Mouse (Mus musculus) v-Abl transformed pro-B cells (cell line): ENCODE measurements around the gene Heatr3.

Experiments
- in situ Hi-C, 2 experiments: fragments of 400-800 bp; cut with MboI; formaldehyde crosslinking; loops; one replicate each; pipeline ENCODE4 v1.15.1; 2025; ENCODE audit not compliant: unreplicated experiment in 2 of 2

Heatr3 gene

GRCm38 (mm10) chr8:88137748-88138484, at the start of gene Heatr3:
Heatr3 (plus strand) TSS chr8:88137855.
- in situ Hi-C loops, result loop anchor here (25.0 kb wide), 3 partner anchors 224 to 1201 kb away; partner anchors contain the start of gene Brd7 (in 1 of the 2)

GRCm38 (mm10) chr8:88088006-88088405, 49.6 kb upstream of the Heatr3 start:
- in situ Hi-C loops, result no loop called here

- in situ Hi-C loops, result no loop called here
Measured at GRCm38 (mm10) chr8:88091661-88092060, 46.0 kb upstream of the Heatr3 start.

DNA sequence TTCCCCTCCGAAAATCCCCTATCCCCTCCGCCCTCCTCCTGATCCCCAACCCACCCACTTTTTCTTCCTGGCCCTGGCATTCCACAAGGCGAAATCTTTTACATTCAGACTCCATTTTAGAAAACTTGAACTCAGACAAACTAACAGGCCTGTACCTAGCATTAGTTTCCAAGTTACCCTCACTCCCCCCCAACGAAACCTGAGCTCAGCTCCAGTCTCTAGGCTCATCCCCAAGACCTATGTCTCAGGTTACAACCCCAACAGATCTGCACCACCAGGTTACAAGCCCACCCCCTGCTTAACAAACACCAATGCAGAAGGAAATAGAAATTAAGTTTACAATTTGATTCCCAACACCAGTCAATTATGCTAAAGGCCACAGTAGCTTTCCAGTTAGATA, 44.3 kb upstream of the Heatr3 start:
- in situ Hi-C loops, result no loop called here

GRCm38 (mm10) chr8:88098856-88099255, 38.8 kb upstream of the Heatr3 start:
- in situ Hi-C loops, result loop anchor here in 1 of 2 experiments (5.0 kb wide), 1 partner anchor 63 kb away; no protein-coding TSS in a partner anchor

- in situ Hi-C loops, result loop anchor here in 1 of 2 experiments (5.0 kb wide), 1 partner anchor 63 kb away; no protein-coding TSS in a partner anchor
Measured at GRCm38 (mm10) chr8:88099526-88099925, 38.1 kb upstream of the Heatr3 start.

DNA sequence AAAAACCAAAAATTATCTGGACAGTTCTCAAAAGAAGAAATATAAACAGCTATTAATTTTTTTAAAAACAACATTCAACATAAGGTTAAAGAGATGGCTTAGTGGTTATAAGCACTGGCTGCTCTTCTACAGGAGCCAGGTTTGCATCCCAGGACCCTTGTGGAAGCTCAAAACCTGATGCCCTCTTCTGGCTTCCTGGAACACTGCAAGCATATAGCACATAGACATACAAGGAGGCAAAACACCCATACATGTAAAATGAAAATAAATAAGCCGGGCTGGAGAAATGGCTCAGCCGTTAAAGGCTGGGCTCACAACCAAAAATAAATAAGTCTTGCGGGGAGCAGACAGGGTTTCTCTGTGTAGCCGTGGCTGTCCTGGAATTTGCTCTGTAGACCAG, 28.4 kb upstream of the Heatr3 start:
- in situ Hi-C loops, result loop anchor here (10.0 to 25.0 kb wide), 2 partner anchors 136 to 503 kb away; no protein-coding TSS in a partner anchor

DNA sequence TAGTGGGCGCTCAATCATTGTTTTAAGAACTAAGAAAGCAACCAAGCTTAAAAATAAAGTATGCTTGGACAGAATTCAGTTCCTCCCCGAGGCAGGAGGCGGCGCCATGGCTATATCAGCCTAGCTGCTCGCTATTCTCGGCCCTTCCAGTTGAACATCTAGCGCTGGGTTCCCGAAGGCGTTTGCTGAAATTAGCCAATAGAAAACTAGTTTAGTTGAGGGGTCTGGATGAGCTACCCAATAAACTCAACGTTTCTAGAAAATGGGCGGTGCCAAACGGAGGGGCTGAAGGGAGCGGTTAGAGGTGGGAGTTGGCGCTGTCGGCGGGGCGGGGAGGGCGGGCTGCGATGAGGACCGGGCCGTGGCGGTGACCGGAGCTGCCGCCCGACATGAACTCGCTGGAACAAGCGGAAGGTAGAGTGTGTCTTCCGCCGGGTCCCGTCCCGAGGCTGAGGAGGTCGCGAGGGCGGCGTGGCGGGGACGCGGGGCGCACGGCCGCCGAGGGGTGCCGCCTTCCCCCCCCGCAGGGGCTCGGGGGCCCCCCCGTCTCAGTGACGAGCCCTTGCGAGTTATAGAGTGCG, 19.1 kb upstream of the Heatr3 start, which contains the start of gene Cnep1r1:
Gene Cnep1r1, plus strand, starts transcription at position 314 of the 581 bp plus-strand sequence.
- in situ Hi-C loops, result loop anchor here (5.0 to 25.0 kb wide), 3 partner anchors 44 to 494 kb away; no protein-coding TSS in a partner anchor

DNA sequence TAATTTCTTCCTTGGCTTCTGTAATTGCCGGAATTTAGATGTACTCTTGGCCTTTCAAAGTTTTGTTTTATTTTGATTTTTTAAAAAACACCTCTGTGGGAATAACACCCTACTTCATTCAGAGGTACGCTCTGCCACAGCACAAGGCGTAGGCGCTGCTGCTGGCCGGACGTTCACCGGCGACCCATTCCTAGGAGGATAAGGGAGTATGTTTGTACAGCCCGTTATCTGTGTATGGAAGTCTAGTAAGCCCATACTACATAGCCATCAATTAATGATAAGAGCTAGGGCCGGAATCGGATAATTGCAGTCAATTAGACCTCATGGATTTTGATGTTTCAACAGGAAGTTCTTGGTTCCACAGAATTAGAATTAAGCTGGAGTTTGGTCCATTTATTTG, 18.6 kb upstream of the Heatr3 start:
- in situ Hi-C loops, result loop anchor here (5.0 to 25.0 kb wide), 3 partner anchors 43 to 493 kb away; no protein-coding TSS in a partner anchor

DNA sequence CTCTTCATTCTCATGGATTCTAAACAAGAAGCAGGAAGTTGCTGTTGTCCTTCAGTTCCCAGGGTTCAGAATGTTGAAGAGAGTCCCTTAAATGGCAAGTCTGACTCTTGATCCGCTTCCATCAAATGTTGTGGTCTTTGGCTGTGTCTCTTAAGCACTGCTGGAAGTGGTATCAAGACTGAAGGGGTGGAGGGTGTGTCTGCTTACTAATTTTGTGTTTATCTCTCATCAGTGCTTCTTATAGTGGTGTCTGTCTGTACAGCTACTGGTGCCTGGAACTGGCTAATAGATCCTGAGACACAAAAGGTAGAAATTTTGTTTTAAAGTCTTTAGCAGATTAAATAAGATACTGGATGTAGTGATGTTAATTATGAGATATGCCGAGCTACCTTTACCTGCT, 12.8 kb upstream of the Heatr3 start:
- in situ Hi-C loops, result loop anchor here (5.0 to 25.0 kb wide), 5 partner anchors 112 to 1188 kb away; partner anchors contain the start of gene Brd7 (in 1 of the 2)

DNA sequence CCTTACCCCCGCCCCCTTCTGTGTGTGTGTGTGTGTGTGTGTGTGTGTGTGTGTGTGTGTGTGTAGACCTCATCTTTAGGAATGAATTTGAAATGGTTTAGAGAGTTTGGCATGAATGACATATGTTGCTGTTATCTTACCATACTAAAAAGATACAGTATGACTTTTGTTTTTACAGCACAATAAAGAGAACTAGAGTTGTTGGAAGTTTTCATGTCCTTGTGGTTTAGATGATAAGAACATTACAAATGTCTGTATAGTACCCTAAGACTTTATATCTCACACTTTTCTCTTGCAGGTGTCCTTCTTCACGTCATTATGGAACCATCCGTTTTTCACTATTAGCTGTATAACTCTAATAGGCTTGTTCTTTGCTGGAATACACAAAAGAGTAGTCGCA, 8.3 kb upstream of the Heatr3 start:
- in situ Hi-C loops, result loop anchor here (25.0 kb wide), 3 partner anchors 233 to 1192 kb away; partner anchors contain the start of gene Brd7 (in 1 of the 2)

GRCm38 (mm10) chr8:88130754-88131317, 6.8 kb upstream of the Heatr3 start:
- in situ Hi-C loops, result loop anchor here (25.0 kb wide), 3 partner anchors 231 to 1194 kb away; partner anchors contain the start of gene Brd7 (in 1 of the 2)

DNA sequence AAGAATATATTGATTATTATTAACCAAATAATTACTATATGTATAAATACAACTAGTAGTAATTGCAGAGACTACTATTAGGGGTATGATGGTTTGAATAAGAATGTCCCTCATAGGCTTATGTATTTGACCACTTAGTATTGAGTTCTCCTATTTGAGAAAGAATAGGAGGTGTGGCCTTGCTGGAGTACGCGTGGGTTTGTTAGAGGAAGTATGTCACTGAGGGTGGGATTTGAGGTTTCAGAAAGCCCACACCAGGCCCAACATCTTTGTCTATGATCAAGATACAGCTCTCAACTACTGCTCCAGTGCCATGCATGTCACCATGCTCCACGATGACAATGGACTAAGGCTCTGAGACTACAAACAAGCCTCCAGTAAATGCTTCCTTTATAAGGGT, 1.6 kb downstream of the Heatr3 start:
- in situ Hi-C loops, result loop anchor here (25.0 kb wide), 3 partner anchors 223 to 1202 kb away; partner anchors contain the start of gene Brd7 (in 1 of the 2)

DNA sequence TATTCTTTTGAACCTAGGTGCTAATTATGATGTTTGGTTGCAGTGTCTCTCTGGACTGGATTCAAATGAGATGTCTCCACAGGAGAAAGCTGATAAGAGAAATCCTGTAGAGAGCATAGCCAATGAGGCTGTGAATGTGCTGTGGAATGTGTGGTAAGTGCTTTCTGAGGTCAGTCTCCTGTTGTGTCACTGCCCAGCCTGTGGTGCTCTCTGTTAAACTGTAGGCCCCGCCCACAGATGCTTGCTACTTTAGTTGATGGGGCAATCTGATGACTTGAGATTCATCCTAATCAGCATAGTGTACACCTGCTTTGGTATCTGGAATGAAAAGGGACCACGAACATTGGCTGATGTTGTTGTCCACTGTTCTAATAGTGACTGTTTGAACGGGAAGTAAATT, 4.0 kb downstream of the Heatr3 start:
- in situ Hi-C loops, result loop anchor here (25.0 kb wide), 3 partner anchors 221 to 1204 kb away; partner anchors contain the start of gene Brd7 (in 1 of the 2)

DNA sequence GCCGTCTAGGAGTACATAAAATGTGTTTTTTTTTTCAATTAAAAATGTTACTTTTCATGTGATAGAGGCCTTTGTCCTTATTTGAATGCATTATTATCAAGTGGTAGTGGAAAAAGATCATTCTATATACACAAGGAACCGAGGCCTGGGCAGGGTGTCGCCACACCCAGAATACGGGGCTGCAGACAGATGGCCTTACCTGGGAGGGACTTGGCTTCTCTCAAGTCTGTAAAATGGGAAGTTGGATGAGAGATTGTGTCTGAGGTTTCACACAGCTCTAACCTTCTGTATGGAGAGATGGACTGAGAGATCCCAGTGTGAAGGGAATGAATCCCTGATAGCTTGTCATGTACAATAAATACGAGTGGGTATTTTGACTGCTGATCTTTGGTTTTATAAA, 6.4 kb downstream of the Heatr3 start:
- in situ Hi-C loops, result loop anchor here (25.0 kb wide), 3 partner anchors 218 to 1207 kb away; partner anchors contain the start of gene Brd7 (in 1 of the 2)

DNA sequence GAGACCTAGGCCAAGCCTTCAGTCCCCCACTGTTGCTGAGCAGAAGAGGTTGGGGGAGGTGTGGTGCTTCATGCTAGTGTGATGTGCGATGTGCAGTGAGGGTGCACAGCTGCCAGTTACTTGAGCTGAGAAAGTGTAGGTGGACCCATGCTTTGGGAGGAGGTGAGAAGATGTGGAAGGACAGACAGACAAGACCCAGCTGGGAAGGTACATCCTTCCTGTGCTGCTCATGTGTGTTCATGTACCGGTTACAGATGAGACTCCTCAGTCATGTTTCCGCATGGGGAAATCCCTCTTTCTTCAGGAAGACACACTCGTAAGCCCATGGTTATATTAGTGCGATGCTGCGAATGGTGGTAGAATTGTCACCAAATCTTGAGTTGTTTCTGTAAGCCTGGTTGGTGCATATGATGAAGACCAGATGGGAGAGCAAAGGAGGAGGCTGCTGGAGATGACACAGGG, 13.3 kb downstream of the Heatr3 start:
- in situ Hi-C loops, result loop anchor here (10.0 to 25.0 kb wide), 2 partner anchors 439 to 556 kb away; no protein-coding TSS in a partner anchor

- in situ Hi-C loops, result loop anchor here (5.0 to 25.0 kb wide), 3 partner anchors 43 to 448 kb away; partner anchors contain the start of gene Cnep1r1 (in 1 of the 2)
Measured at GRCm38 (mm10) chr8:88160237-88160995, 22.8 kb downstream of the Heatr3 start.

- in situ Hi-C loops, result loop anchor here (5.0 to 25.0 kb wide), 3 partner anchors 44 to 449 kb away; partner anchors contain the start of gene Cnep1r1 (in 1 of the 2)
Measured at GRCm38 (mm10) chr8:88161439-88161838, 23.8 kb downstream of the Heatr3 start.

GRCm38 (mm10) chr8:88175264-88175663, 37.6 kb downstream of the Heatr3 start:
- in situ Hi-C loops, result no loop called here
